7 mouse cellular contexts compared by ENCODE assay signal in genomic region chr11:117120285-117121163, GRCm38 (mm10). TPM values are rescaled to one million over a fixed set of nuclear protein-coding genes. Genes with fewer than 3 reads are reported as not detected.
DNase-seq lines count a peak whose midpoint lies in the region; ATAC-seq lines count a peak whose summit lies in the region.

No protein-coding gene starts in this region.

- WGBS in liver, embryonic 12.5 days (ENCODE audit: insufficient replicate concordance) = 70% methylated on average over 20 of the region's 20 CpGs
- 36% methylated on average over 20 of the region's 20 CpGs for whole genome bisulfite sequencing in embryonic facial prominence, embryonic 12.5 days
- 51% methylated on average over 20 of the region's 20 CpGs for WGBS in hindbrain, embryonic 15.5 days
- WGBS in neural tube, embryonic 14.5 days = 54% methylated on average over 20 of the region's 20 CpGs

- no peak overlapping the region for H3K4me3 ChIP-seq in liver, embryonic 12.5 days
- no peak overlapping the region for H3K4me3 ChIP-seq in embryonic facial prominence, embryonic 12.5 days
- no peak overlapping the region for H3K4me3 ChIP-seq in hindbrain, embryonic 15.5 days
- H3K4me3 ChIP-seq in neural tube, embryonic 14.5 days (ENCODE audit: low read depth, low read length) = no peak overlapping the region

- peaks cover 64% of the 10 kb centered on the region for H3K4me1 ChIP-seq in liver, embryonic 12.5 days
- H3K4me1 ChIP-seq in embryonic facial prominence, embryonic 12.5 days = peaks cover 87% of the 10 kb centered on the region
- peaks cover 91% of the 10 kb centered on the region for H3K4me1 ChIP-seq in hindbrain, embryonic 15.5 days (replicated peaks)
- H3K4me1 ChIP-seq in neural tube, embryonic 14.5 days (ENCODE audit: control insufficient read depth, insufficient read depth, low read length) = peaks cover 50% of the 10 kb centered on the region

- peaks cover 43% of the 10 kb centered on the region for H3K36me3 ChIP-seq in liver, embryonic 12.5 days
- H3K36me3 ChIP-seq in embryonic facial prominence, embryonic 12.5 days = peaks cover 3% of the 10 kb centered on the region
- 0 out of 2 replicates have a peak, but pooled peaks cover 4% of the 10 kb centered on the region for H3K36me3 ChIP-seq in hindbrain, embryonic 15.5 days
- 0 out of 2 replicates have a peak, but pooled peaks cover 2% of the 10 kb centered on the region for H3K36me3 ChIP-seq in neural tube, embryonic 14.5 days (ENCODE audit: control insufficient read depth, insufficient read depth, low read length)

- H3K9ac ChIP-seq in liver, embryonic 12.5 days = peak overlapping the region; percentile 15; the same call in 1 of the 2 replicates
- peak overlapping the region; percentile 38; the same call in 1 of the 2 replicates for H3K9ac ChIP-seq in embryonic facial prominence, embryonic 12.5 days
- H3K9ac ChIP-seq in hindbrain, embryonic 15.5 days = no peak overlapping the region
- H3K9ac ChIP-seq in neural tube, embryonic 14.5 days (replicated peaks; ENCODE audit: low read depth, low read length) = 0 out of 2 replicates have a peak overlapping the region, but pooled peaks have one; percentile 35

- DNase-seq in liver = no peak
- no peak for DNase-seq in frontal cortex, postnatal 10 days (ENCODE audit: low spot score in 2 of 2)
- no peak for DNase-seq in layer of hippocampus, postnatal 10 days (ENCODE audit: low spot score in 2 of 2)

- no peaks in the 10 kb centered on the region for H3K27me3 ChIP-seq in liver, embryonic 12.5 days (replicated peaks)
- no peaks in the 10 kb centered on the region for H3K27me3 ChIP-seq in embryonic facial prominence, embryonic 12.5 days
- no peaks in the 10 kb centered on the region for H3K27me3 ChIP-seq in hindbrain, embryonic 15.5 days
- H3K27me3 ChIP-seq in neural tube, embryonic 14.5 days (ENCODE audit: control insufficient read depth, insufficient read depth, low read length) = no peaks in the 10 kb centered on the region

- ATAC-seq in liver, embryonic 12.5 days = no peak
- no peak for ATAC-seq in embryonic facial prominence, embryonic 12.5 days (ENCODE audit: insufficient number of reproducible peaks, insufficient read depth, low FRiP score, low TSS enrichment)
- no peak for ATAC-seq in hindbrain, embryonic 15.5 days (ENCODE audit: low FRiP score, low read depth)
- no peak for ATAC-seq in neural tube, embryonic 14.5 days (ENCODE audit: low read depth)

- no peak overlapping the region for H3K27ac ChIP-seq in liver, embryonic 12.5 days
- H3K27ac ChIP-seq in embryonic facial prominence, embryonic 12.5 days = peak overlapping the region; percentile 54
- peak overlapping the region; percentile 30; the same call in 1 of the 2 replicates for H3K27ac ChIP-seq in hindbrain, embryonic 15.5 days (replicated peaks)
- H3K27ac ChIP-seq in neural tube, embryonic 14.5 days (ENCODE audit: low read depth, low read length) = no peak overlapping the region

- no peak overlapping the region for H3K4me2 ChIP-seq in liver, embryonic 12.5 days
- H3K4me2 ChIP-seq in embryonic facial prominence, embryonic 12.5 days (replicated peaks) = peak overlapping the region; percentile 21
- H3K4me2 ChIP-seq in hindbrain, embryonic 15.5 days = peak overlapping the region; percentile 21
- no peak overlapping the region for H3K4me2 ChIP-seq in neural tube, embryonic 14.5 days (ENCODE audit: low read depth, low read length)

- no peaks in the 10 kb centered on the region for H3K9me3 ChIP-seq in liver, embryonic 12.5 days (replicated peaks)
- H3K9me3 ChIP-seq in embryonic facial prominence, embryonic 12.5 days = no peaks in the 10 kb centered on the region
- no peaks in the 10 kb centered on the region for H3K9me3 ChIP-seq in hindbrain, embryonic 15.5 days
- no peaks in the 10 kb centered on the region for H3K9me3 ChIP-seq in neural tube, embryonic 14.5 days (ENCODE audit: control insufficient read depth, low read length)

RNA-seq across cellular contexts. Expression of gene Sec14l1, which starts 5.6 kb away (rescaled TPM):
- polyA plus RNA-seq in liver, embryonic 12.5 days (2016; fragmentation: Nextera tagmentation; extraction: Ambion mirVana) = 26.9 and 27.5 TPM in 2 replicates
- polyA plus RNA-seq in embryonic facial prominence, embryonic 12.5 days (2016; fragmentation: Nextera tagmentation; extraction: Ambion mirVana) = 55.6 and 61.0 TPM in 2 replicates
- 57.2 and 63.0 TPM in 2 replicates for polyA plus RNA-seq in hindbrain, embryonic 15.5 days (2015; fragmentation: Nextera tagmentation; extraction: Ambion mirVana)
- polyA plus RNA-seq in neural tube, embryonic 14.5 days (2014; fragmentation: Nextera tagmentation; extraction: Ambion mirVana) = 41.6 and 44.2 TPM in 2 replicates
- 100 to 1,000 TPM; 151 to 152 TPM for total RNA-seq in layer of hippocampus, postnatal 10 days (2021)

Comparison
In these comparisons a context has a peak if more than half of its experiments do, and no peak if none do; other contexts are left out.
1. H3K27ac ChIP-seq: peak in embryonic facial prominence, embryonic 12.5 days (single experiment) and hindbrain, embryonic 15.5 days (single experiment); none in liver, embryonic 12.5 days (single experiment) and neural tube, embryonic 14.5 days (single experiment).
2. H3K4me2 ChIP-seq: peak in embryonic facial prominence, embryonic 12.5 days (single experiment) and hindbrain, embryonic 15.5 days (single experiment); none in liver, embryonic 12.5 days (single experiment) and neural tube, embryonic 14.5 days (single experiment).